Mouse (Mus musculus) monocyte, adult 5-6 weeks (primary cell): ENCODE data around the gene Rdh13. TPM values are rescaled to one million over a fixed set of nuclear protein-coding genes. Genes with fewer than 3 reads are reported as not detected.
"Not testable (repeated sequence)": the region's sequence is repeated elsewhere in the genome, so short reads cannot be mapped to it uniquely, and the experiment has no call there.

Source experiments
- ATAC-seq: fragments of 153-309, 156-312 bp; replicated peaks from 2 replicates; pipeline ENCODE4 v1.8.0; 2017; ENCODE audit warnings: mild to moderate bottlenecking; ENCODE audit not compliant: low TSS enrichment, insufficient number of reproducible peaks, severe bottlenecking, poor library complexity, low FRiP score
- total RNA-seq: library from RNA; stranded (forward); fragments of 200-1000, 200-491, 200-594 nt; gene quantifications from 3 replicates; pipeline ENCODE4 v1.2.3, GENCODE M21; 2017

Rdh13 gene
- total RNA-seq, 1 experiment from 2014 or later = 2.8 TPM

- ATAC-seq = no peak
Observed at GRCm38 (mm10) chr7:4447138-4447537, 1.7 kb upstream of the Rdh13 start.

GRCm38 (mm10) chr7:4440549-4440948, 4.9 kb downstream of the Rdh13 start:
- no peak for ATAC-seq

- no peak for ATAC-seq
Observed at GRCm38 (mm10) chr7:4437721-4438120, 7.7 kb downstream of the Rdh13 start.

GRCm38 (mm10) chr7:4432026-4432425, 13.4 kb downstream of the Rdh13 start:
- ATAC-seq = no peak

GRCm38 (mm10) chr7:4431548-4431947, 13.9 kb downstream of the Rdh13 start:
- ATAC-seq = no peak

GRCm38 (mm10) chr7:4430246-4430844, 15.1 kb downstream of the Rdh13 start:
- no peak for ATAC-seq

GRCm38 (mm10) chr7:4427161-4427912, 18.1 kb downstream of the Rdh13 start:
- ATAC-seq = peak; percentile 95

GRCm38 (mm10) chr7:4420230-4420629, 25.2 kb downstream of the Rdh13 start:
- ATAC-seq = no peak

- ATAC-seq = no peak
Observed at GRCm38 (mm10) chr7:4419681-4420080, 25.8 kb downstream of the Rdh13 start.

- not testable (repeated sequence) for ATAC-seq
Observed at GRCm38 (mm10) chr7:4412406-4412805, 33.0 kb downstream of the Rdh13 start.

GRCm38 (mm10) chr7:4397730-4398129, 47.7 kb downstream of the Rdh13 start, which contains the start of gene Gp6:
Gene Gp6, minus strand, starts transcription at chr7:4397744.
- ATAC-seq = no peak

Other genes starting within 250 kb of the Rdh13 start
- 52.6 to 82.8 TPM (median 69.9 TPM) in 3 replicates for gene Lilra5, start 207.9 kb downstream of the Rdh13 start, total RNA-seq
- 398 to 1,289 TPM (median 424 TPM) in 3 replicates for gene Ncr1, start 107.9 kb downstream of the Rdh13 start, total RNA-seq
- gene Gp6, start 47.9 kb downstream of the Rdh13 start, total RNA-seq = 0.32 to 14.1 TPM (median 1.8 TPM) in 3 replicates
- gene Eps8l1, start 15.0 kb upstream of the Rdh13 start, total RNA-seq = 15.0 to 52.1 TPM (median 27.4 TPM) in 3 replicates
- 272 to 296 TPM (median 283 TPM) in 3 replicates for gene Ppp1r12c, start 56.0 kb upstream of the Rdh13 start, total RNA-seq
- gene Tnnt1, start 70.7 kb upstream of the Rdh13 start, total RNA-seq = not detected in 3 replicates
- gene Tnni3, start 78.6 kb upstream of the Rdh13 start, total RNA-seq = 6.1 to 6.3 TPM in 2 of 3 replicates, not detected in the other
- 0.85 to 2.0 TPM (median 1.8 TPM) in 3 replicates for gene Dnaaf3, start 86.8 kb upstream of the Rdh13 start, total RNA-seq
- not detected in 3 replicates for gene Syt5, start 101.9 kb upstream of the Rdh13 start, total RNA-seq
- gene Ptprh, start 158.4 kb upstream of the Rdh13 start, total RNA-seq = 0.39 TPM in 1 of 3 replicates, not detected in the others
- gene Tmem86b, start 185.8 kb upstream of the Rdh13 start, total RNA-seq = 18.1 to 27.9 TPM (median 21.7 TPM) in 3 replicates
- gene Ppp6r1, start 213.4 kb upstream of the Rdh13 start, total RNA-seq = 101 to 191 TPM (median 127 TPM) in 3 replicates
- 12.9 to 47.3 TPM (median 16.6 TPM) in 3 replicates for gene Hspbp1, start 239.4 kb upstream of the Rdh13 start, total RNA-seq
- gene Brsk1, start 245.0 kb upstream of the Rdh13 start, total RNA-seq = not detected in 3 replicates